Mouse (Mus musculus) kidney, postnatal 14 days (tissue): Measurements from ENCODE around the gene Calm1.
A peak's percentile ranks its signal among the peaks of the same experiment; 100 is the strongest.
"Not testable (repeated sequence)": the region's sequence is repeated elsewhere in the genome, so short reads cannot be mapped to it uniquely, and the experiment has no call there.

Experiments used
- DNase-seq: peaks from one replicate; pipeline ENCODE4 v3.0.0; 2022; ENCODE audit warnings: mixed read lengths

Calm1 gene

GRCm38 (mm10) chr12:100196786-100197185, 2.4 kb upstream of the Calm1 start:
- DNase-seq, result no peak

GRCm38 (mm10) chr12:100199891-100200644, 833 bp downstream of the Calm1 start:
- peak; percentile 77 for DNase-seq

- no peak for DNase-seq
Observed at GRCm38 (mm10) chr12:100200645-100201362, 1.6 kb downstream of the Calm1 start.

GRCm38 (mm10) chr12:100201363-100201711, 2.1 kb downstream of the Calm1 start:
- DNase-seq, result no peak

GRCm38 (mm10) chr12:100201838-100202237, 2.6 kb downstream of the Calm1 start:
- peak; percentile 96 for DNase-seq

GRCm38 (mm10) chr12:100203759-100204158, 4.5 kb downstream of the Calm1 start:
- DNase-seq, result no peak

- no peak for DNase-seq
Observed at GRCm38 (mm10) chr12:100205156-100205555, 5.9 kb downstream of the Calm1 start.

- DNase-seq, result no peak
Observed at GRCm38 (mm10) chr12:100206521-100206920, 7.3 kb downstream of the Calm1 start.

- DNase-seq, result peak; percentile 48
Observed at GRCm38 (mm10) chr12:100206926-100207325, 7.7 kb downstream of the Calm1 start.

- DNase-seq, result no peak
Observed at GRCm38 (mm10) chr12:100209701-100210478, 10.7 kb downstream of the Calm1 start.

- peak; percentile 41 for DNase-seq
Observed at GRCm38 (mm10) chr12:100210973-100211372, 11.7 kb downstream of the Calm1 start.

- no peak for DNase-seq
Observed at GRCm38 (mm10) chr12:100211453-100212185, 12.4 kb downstream of the Calm1 start.

GRCm38 (mm10) chr12:100212397-100212796, 13.2 kb downstream of the Calm1 start:
- DNase-seq, result no peak

GRCm38 (mm10) chr12:100213162-100213561, 13.9 kb downstream of the Calm1 start:
- DNase-seq, result no peak

- no peak for DNase-seq
Observed at GRCm38 (mm10) chr12:100214156-100214555, 14.9 kb downstream of the Calm1 start.

GRCm38 (mm10) chr12:100214738-100215137, 15.5 kb downstream of the Calm1 start:
- peak; percentile 75 for DNase-seq

- not testable (repeated sequence) for DNase-seq
Observed at GRCm38 (mm10) chr12:100217087-100217486, 17.9 kb downstream of the Calm1 start.

GRCm38 (mm10) chr12:100220012-100220411, 20.8 kb downstream of the Calm1 start:
- DNase-seq, result no peak

- no peak for DNase-seq
Observed at GRCm38 (mm10) chr12:100221608-100222321, 22.5 kb downstream of the Calm1 start.

- no peak for DNase-seq
Observed at GRCm38 (mm10) chr12:100222322-100222993, 23.2 kb downstream of the Calm1 start.

GRCm38 (mm10) chr12:100223531-100223930, 24.3 kb downstream of the Calm1 start:
- DNase-seq, result peak; percentile 46
